Mouse (Mus musculus) C2C12 (cell line): Measurements from ENCODE around the gene Scn2a.

Source experiments
- CTCF ChIP-seq: IDR thresholded peaks from one replicate; pipeline ENCODE4 v1.5.1; 2011; ENCODE audit not compliant: control insufficient read depth, insufficient read depth, insufficient read length
- MAX ChIP-seq: IDR thresholded peaks from one replicate; pipeline ENCODE4 v1.6.1; 2011; ENCODE audit warnings: mild to moderate bottlenecking, control low read depth
- MYOG ChIP-seq: IDR thresholded peaks from one replicate; pipeline ENCODE4 v1.6.1; 2011; ENCODE audit not compliant: control insufficient read depth, insufficient read length; ENCODE audit errors: extremely low read depth
- USF1 ChIP-seq: IDR thresholded peaks from one replicate; pipeline ENCODE4 v1.6.1; 2011; ENCODE audit warnings: low read depth, mild to moderate bottlenecking, control low read depth, moderate library complexity

GRCm38 (mm10) chr2:65745400-65745799 lies 124.8 kb downstream of the Scn2a start:
- TF ChIP-seq CTCF (no peak), MYOG (no peak), MAX (no peak), USF1 (no peak)
